Mouse (Mus musculus): Measurements from ENCODE around the gene Dcp1b.
"Not testable (repeated sequence)": the region's sequence is repeated elsewhere in the genome, so short reads cannot be mapped to it uniquely, and the experiment has no call there.

The Dcp1b gene

DNA sequence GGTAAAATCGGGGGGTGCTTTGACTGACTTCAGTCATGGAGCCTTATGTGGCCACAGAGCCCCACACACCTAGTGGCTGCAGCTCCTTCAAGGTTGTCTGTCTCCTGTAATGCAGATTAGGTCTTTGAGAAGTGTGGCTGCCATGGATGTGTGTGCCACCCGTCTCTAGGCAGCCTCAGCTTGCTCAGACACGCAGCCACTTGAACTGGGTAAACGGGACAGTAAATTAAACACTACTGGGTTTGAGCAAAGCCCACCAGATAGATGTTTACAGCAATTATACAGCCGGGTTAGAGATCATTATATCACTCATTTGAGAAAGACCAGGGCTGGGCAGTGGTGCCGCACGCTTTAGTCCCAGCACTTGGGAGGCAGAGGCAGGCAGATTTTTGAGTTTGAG, 19.5 kb downstream of the Dcp1b start:
- DNase-seq (ENCODE audit: extremely low read depth, low read depth, low spot score), result no peak

GRCm38 (mm10) chr6:119196382-119197305, 21.6 kb downstream of the Dcp1b start, which contains the start of gene Cacna1c:
Gene Cacna1c, minus strand, starts transcription at chr6:119196418.
- DNase-seq (ENCODE audit: extremely low read depth, low read depth, low spot score), result no peak

GRCm38 (mm10) chr6:119198534-119199273, 23.7 kb downstream of the Dcp1b start:
- no peak for DNase-seq (ENCODE audit: extremely low read depth, low read depth, low spot score)

DNA sequence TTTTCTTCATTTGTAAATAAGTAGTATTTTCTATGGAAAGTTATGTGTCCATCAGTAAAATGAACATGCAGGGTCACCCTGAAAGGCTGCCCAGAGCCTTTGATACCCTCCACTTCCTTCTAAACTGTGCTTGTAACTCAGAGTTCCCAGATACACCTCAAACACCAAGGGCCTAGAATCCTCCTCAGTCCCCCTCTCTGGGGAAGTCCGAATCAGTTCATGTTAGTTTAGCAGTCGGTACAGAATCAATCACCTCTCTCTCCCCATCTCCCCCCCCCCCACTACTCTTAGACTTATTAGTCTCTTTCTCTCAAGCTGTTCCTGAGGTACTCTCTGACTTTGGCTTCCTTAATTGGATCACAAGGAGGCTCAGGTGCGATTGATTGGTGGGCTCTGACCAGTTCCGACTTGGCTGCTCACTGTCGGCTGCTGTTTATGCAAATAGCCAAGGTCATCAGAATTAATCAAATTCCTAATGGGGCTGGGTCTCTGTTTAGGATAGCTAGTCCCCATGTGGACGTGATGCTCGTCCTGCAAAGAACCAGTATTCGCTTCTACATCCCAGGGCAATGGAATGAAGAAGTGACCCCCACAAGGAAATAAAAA, 24.3 kb downstream of the Dcp1b start:
- DNase-seq (ENCODE audit: extremely low read depth, low read depth, low spot score), result no peak

DNA sequence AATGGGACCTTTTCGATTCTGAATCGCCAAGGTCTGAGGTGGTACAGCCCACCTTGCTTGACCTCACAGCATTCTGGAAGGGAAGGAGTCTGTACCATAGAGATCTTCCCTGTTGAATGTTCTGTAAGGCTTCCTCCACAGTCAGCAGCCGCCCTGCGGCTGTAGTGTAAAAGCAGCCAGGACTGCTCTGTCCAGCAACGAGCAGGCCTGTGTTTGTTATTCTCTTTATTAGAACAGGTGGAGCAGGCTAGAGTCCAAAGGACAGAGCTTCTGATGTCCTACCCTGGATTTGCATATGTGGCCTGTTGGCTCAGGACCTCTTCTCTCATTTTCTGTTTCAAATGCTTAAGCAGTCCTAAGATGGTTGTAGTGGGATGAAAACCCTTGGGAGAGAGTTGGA, 25.3 kb downstream of the Dcp1b start:
- no peak for DNase-seq (ENCODE audit: extremely low read depth, low read depth, low spot score)

DNA sequence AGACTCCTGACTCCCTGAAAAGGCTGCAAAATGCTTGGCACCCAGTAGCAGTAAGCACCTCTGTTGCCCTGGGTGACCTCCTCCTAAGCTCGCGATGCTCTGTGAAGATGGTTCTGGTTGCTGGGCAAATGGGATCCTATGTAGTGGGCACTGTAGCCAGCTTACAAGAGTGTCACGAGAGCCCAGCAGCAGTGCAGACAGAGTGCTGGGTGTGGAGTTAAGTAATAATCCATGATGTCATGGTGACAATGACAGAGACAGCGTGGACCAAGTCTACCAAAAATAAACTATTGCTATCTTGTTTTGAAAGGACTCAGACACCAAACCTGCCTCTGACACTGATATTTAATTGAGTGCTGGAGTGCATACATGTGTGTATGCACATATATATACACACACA, 26.5 kb downstream of the Dcp1b start:
- no peak for DNase-seq (ENCODE audit: extremely low read depth, low read depth, low spot score)

- DNase-seq (ENCODE audit: extremely low read depth, low read depth, low spot score), result no peak
Observed at GRCm38 (mm10) chr6:119204286-119204685, 29.2 kb downstream of the Dcp1b start.

DNA sequence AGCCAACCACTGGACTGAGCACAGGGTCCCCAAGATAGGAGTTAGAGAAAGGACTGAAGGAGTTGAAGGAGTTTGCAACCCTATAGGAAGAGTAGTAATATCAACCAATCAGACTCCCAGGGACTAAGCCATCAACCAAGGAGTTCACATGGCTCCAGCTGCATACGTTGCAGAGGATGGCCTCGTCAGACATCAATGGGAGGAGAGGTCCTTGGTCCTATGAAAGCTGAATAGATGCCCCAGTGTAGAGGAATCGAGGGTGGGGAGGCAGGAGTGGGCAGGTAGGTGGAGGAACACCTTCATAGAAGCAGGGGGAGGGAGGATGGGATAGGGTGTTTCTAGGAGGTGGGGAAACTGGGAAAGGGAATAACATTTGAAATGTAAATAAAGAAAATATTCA, 29.9 kb downstream of the Dcp1b start:
- no peak for DNase-seq (ENCODE audit: extremely low read depth, low read depth, low spot score)

DNA sequence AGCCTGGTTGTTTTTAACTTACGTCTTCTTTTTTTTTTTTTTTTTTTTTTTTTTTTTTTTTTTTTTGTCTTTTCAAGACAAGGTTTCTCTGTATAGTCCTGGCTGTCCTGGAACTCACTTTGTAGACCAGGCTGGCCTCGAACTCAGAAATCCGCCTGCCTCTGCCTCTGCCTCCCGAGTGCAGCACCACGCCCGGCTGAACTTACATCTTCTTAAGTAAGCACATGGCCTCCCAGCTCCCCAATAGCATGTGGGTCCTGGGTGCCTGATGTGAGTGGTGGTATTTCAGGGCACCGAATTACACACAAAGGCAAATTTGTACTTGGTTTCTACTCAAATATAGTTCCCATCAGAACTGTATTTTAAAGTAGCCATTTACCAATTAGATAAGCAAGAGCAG, 31.0 kb downstream of the Dcp1b start:
- not testable (repeated sequence) for DNase-seq (ENCODE audit: extremely low read depth, low read depth, low spot score)

GRCm38 (mm10) chr6:119213375-119213774, 38.3 kb downstream of the Dcp1b start:
- DNase-seq (ENCODE audit: extremely low read depth, low read depth, low spot score), result no peak

GRCm38 (mm10) chr6:119214190-119214589, 39.1 kb downstream of the Dcp1b start:
- DNase-seq (ENCODE audit: extremely low read depth, low read depth, low spot score), result no peak

- no peak for DNase-seq (ENCODE audit: extremely low read depth, low read depth, low spot score)
Observed at GRCm38 (mm10) chr6:119215040-119215613, 40.1 kb downstream of the Dcp1b start.

DNA sequence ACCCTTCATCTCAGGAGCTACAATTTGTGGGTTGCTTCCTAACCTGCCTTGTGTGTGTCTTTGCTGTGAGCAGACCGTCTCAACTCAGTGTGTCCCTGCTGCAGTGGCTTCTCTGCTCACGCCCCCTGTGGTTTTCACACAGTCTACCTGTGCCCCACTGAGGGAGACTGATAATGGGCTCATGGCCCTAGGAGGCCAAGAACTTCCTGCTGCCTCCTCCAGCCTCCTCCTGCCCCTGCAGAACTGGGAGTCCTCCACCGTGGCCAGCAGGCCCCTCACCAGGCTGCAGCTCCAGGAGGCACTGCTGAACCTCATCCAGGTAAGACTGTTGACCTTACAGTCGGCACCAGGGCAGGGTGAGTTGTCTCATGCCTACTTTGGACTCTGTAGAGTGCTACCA, 42.6 kb downstream of the Dcp1b start:
- DNase-seq (ENCODE audit: extremely low read depth, low read depth, low spot score), result no peak

GRCm38 (mm10) chr6:119218591-119218990, 43.5 kb downstream of the Dcp1b start:
- DNase-seq (ENCODE audit: extremely low read depth, low read depth, low spot score), result no peak

DNA sequence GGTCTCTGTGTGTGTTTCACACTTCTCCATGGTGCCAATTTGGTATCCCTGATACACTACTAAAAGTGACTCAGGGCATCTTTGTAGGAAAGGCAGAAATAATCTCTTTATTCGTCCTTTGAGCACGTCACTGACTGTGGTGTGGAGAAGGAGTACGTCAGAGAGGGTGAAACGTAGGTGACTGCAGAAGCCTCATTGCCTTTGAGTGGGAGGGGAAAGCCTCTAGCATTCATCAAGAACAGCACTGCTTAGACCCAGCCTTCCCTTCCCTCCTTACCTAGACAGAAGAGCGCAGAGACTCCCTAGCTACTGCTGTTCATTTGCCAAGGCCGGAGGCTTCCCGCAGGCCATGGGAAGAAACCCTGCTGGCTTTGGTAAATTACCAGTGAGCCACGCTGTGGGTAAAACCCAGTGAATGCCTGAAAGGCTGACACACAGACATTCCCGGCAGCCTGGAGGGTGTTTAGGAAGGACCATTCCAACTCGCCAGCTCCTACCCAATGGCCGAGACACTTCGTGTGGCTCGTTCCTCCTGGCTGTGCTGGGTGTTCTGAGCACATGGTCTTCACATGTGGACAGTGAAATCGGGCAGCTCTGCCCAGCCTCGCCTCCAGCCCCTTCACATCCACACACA, 44.3 kb downstream of the Dcp1b start:
- DNase-seq (ENCODE audit: extremely low read depth, low read depth, low spot score), result no peak

- DNase-seq (ENCODE audit: extremely low read depth, low read depth, low spot score), result no peak
Observed at GRCm38 (mm10) chr6:119220297-119220696, 45.2 kb downstream of the Dcp1b start.

DNA sequence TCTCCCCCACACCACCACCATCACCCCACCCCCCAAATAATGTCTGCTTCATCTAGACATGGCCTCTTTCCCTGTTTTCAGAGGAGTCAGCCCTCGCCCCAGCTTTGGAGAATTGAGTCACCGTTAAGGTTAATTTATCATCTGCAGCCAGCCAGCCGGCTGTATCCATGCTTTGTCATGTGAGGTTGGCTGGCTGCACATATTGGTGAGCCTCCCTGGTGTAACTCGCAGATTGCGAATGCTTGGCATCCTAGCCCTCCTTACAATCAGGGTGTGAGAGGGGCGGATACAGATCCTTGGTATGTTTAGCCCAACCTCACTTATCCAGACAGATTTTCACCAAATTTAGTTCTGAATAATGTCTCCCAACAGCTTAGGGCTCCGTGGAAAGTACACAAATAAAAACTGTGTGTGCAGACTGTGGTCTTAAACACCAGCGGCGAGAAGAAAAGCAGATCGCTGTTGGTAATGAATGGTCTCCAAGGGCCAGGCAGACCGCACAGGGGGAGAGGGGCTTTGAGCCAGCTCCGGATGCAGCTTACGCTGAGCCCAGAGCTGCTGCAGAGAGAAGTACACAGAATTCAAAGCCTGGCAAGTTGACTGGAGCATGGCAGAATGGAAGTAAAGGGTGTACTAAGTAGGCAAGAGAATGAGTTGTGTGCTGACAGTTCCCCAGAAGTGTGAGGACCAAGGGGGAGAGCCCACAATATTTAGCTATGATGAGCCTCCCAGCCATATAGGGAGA, 49.6 kb downstream of the Dcp1b start:
- DNase-seq (ENCODE audit: extremely low read depth, low read depth, low spot score), result no peak

DNA sequence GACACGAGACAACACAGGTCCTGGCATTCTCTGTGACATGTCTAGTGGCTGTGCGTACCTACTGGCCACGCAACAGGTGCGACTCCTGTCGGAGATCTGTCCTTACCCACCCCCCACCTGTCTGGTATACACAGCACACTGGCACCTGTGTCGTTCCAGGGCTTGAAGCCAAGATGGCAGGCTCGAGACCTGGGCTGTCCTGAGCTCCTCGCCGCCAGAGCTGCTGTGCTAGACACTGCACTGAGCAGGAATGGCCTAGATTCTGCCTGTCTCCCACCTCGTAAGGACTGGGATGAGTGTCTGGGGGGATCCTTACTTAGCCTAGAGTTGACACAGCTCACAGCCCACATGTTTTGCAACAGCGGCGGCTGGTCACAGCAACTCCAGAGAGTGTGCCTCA, 50.2 kb downstream of the Dcp1b start:
- no peak for DNase-seq (ENCODE audit: extremely low read depth, low read depth, low spot score)

GRCm38 (mm10) chr6:119225731-119226130, 50.7 kb downstream of the Dcp1b start:
- DNase-seq (ENCODE audit: extremely low read depth, low read depth, low spot score), result no peak

GRCm38 (mm10) chr6:119227001-119227400, 51.9 kb downstream of the Dcp1b start:
- no peak for DNase-seq (ENCODE audit: extremely low read depth, low read depth, low spot score)
